31 mouse cellular contexts compared by ENCODE assay signal in genomic region chr19:16992151-16992550, GRCm38 (mm10). TPM values are rescaled to one million over a fixed set of nuclear protein-coding genes. Genes with fewer than 3 reads are reported as not detected.
A peak's percentile ranks its signal among the peaks of the same experiment; 100 is the strongest.
DNase-seq lines count a peak whose midpoint lies in the region; ATAC-seq lines count a peak whose summit lies in the region.
"Had no signal": no experiment of that assay in that cellular context is flagged by ENCODE, and none has a peak within 500 bp of the region (broad histone marks: within the 10 kb centered on the region; RNA-seq: fewer than 3 reads in every experiment).

No protein-coding gene starts in this region.

- no peak for ATAC-seq in megakaryocyte, adult 5-6 weeks (ENCODE audit: poor library complexity, severe bottlenecking)
- peak; percentile 96 for ATAC-seq in liver, embryonic 15.5 days (ENCODE audit: insufficient read depth)
- ATAC-seq: CD4-positive, CD25-positive, alpha-beta regulatory T cell, adult 4 months; inflammation-experienced regulatory T-cells, adult 6 months; lung, postnatal 0 days had no signal

- WGBS in liver, embryonic 15.5 days (ENCODE audit: insufficient replicate concordance), result 12% methylated on average over 4 of the region's 4 CpGs
- WGBS in midbrain, embryonic 10.5 days, result 95% methylated on average over 4 of the region's 4 CpGs

- H3K9me3 ChIP-seq in megakaryocyte, embryonic 14.5 days, result no peaks in the 10 kb centered on the region
- H3K9me3 ChIP-seq in liver, embryonic 15.5 days (replicated peaks), result no peaks in the 10 kb centered on the region
- no peaks in the 10 kb centered on the region for H3K9me3 ChIP-seq in midbrain, embryonic 10.5 days (replicated peaks)
- H3K9me3 ChIP-seq: heart, embryonic 12.5 days; hindbrain, embryonic 10.5 days; hindbrain, embryonic 15.5 days; limb, embryonic 12.5 days; midbrain, embryonic 12.5 days; neural tube, embryonic 12.5 days had no signal

- no peaks in the 10 kb centered on the region for H3K27me3 ChIP-seq in megakaryocyte, embryonic 14.5 days (replicated peaks)
- no peaks in the 10 kb centered on the region for H3K27me3 ChIP-seq in liver, embryonic 15.5 days
- no peaks in the 10 kb centered on the region for H3K27me3 ChIP-seq in midbrain, embryonic 10.5 days (ENCODE audit: low read depth, poor library complexity, severe bottlenecking)
- H3K27me3 ChIP-seq: heart, embryonic 12.5 days; hindbrain, embryonic 15.5 days; limb, embryonic 12.5 days; midbrain, embryonic 12.5 days; neural tube, embryonic 12.5 days had no signal

- H3K4me1 ChIP-seq in megakaryocyte, embryonic 14.5 days, result peaks cover 52% of the 10 kb centered on the region
- peaks cover 24% of the 10 kb centered on the region for H3K4me1 ChIP-seq in liver, embryonic 15.5 days (replicated peaks)
- H3K4me1 ChIP-seq in midbrain, embryonic 10.5 days, result no peaks in the 10 kb centered on the region
- H3K4me1 ChIP-seq: heart, embryonic 12.5 days; hindbrain, embryonic 10.5 days; hindbrain, embryonic 15.5 days; limb, embryonic 12.5 days; midbrain, embryonic 12.5 days; neural tube, embryonic 12.5 days had no signal

- H3K36me3 ChIP-seq in megakaryocyte, embryonic 14.5 days (replicated peaks; ENCODE audit: low read length), result peaks cover 14% of the 10 kb centered on the region
- no peaks in the 10 kb centered on the region for H3K36me3 ChIP-seq in liver, embryonic 15.5 days (replicated peaks)
- no peaks in the 10 kb centered on the region for H3K36me3 ChIP-seq in midbrain, embryonic 10.5 days
- H3K36me3 ChIP-seq: heart, embryonic 12.5 days; hindbrain, embryonic 10.5 days; hindbrain, embryonic 15.5 days; limb, embryonic 12.5 days; midbrain, embryonic 12.5 days; neural tube, embryonic 12.5 days had no signal

- peak overlapping the region; percentile 23 for H3K4me3 ChIP-seq in megakaryocyte, embryonic 14.5 days (replicated peaks)
- H3K4me3 ChIP-seq in liver, embryonic 15.5 days (replicated peaks), result no peak overlapping the region
- H3K4me3 ChIP-seq in midbrain, embryonic 10.5 days, result no peak overlapping the region
- H3K4me3 ChIP-seq: erythroblast, embryonic 14.5 days; heart, embryonic 12.5 days; hindbrain, embryonic 10.5 days; hindbrain, embryonic 15.5 days; left cerebral cortex, adult 2 months; limb, embryonic 12.5 days; midbrain, embryonic 12.5 days; myocyte; neural tube, embryonic 12.5 days had no signal

- peak overlapping the region; percentile 54 for H3K27ac ChIP-seq in liver, embryonic 15.5 days (replicated peaks)
- no peak overlapping the region for H3K27ac ChIP-seq in midbrain, embryonic 10.5 days (replicated peaks)
- H3K27ac ChIP-seq: hindbrain, embryonic 10.5 days; hindbrain, embryonic 15.5 days; left cerebral cortex, adult 2 months; limb, embryonic 12.5 days; midbrain, embryonic 12.5 days; neural tube, embryonic 12.5 days had no signal

- peak overlapping the region; percentile 13; the same call in 1 of the 2 replicates for H3K4me2 ChIP-seq in liver, embryonic 15.5 days
- H3K4me2 ChIP-seq: heart, embryonic 12.5 days; hindbrain, embryonic 15.5 days; limb, embryonic 12.5 days; midbrain, embryonic 12.5 days; neural tube, embryonic 12.5 days had no signal

- DNase-seq in liver, result peak; percentile 20
- no peak for DNase-seq in midbrain, embryonic 10.5 days (ENCODE audit: low spot score)
- no peak for DNase-seq in cerebellum, adult 11-12 months
- no peak for DNase-seq in ovary, adult 18-20 months (ENCODE audit: low spot score)
- no peak for DNase-seq in cerebellum, adult 18-20 months
- DNase-seq: adrenal gland, postnatal 25 days; cerebellum, adult 9-11 months; gastrocnemius, postnatal 14 days; heart, postnatal 10 days; kidney, adult 11 months; kidney, postnatal 14 days; lung, adult 18-20 months; lung, postnatal 4 days; retina, postnatal 1 day; right cerebral cortex, postnatal 14 days; thymus, postnatal 14 days had no signal

- no peak overlapping the region for H3K9ac ChIP-seq in liver, embryonic 15.5 days
- H3K9ac ChIP-seq: heart, embryonic 12.5 days; hindbrain, embryonic 15.5 days; limb, embryonic 12.5 days; midbrain, embryonic 12.5 days; neural tube, embryonic 12.5 days had no signal

RNA-seq across cellular contexts. Expression of gene Prune2, which starts 36.2 kb away (rescaled TPM):
- 0.47 and 1.2 TPM in 2 replicates for polyA plus RNA-seq in megakaryocyte, embryonic 14.5 days (2012; ENCODE audit: insufficient read depth, low replicate concordance)
- 1.6 and 3.2 TPM in 2 replicates for total RNA-seq in megakaryocyte, adult 5-6 weeks (2015)
- total RNA-seq in megakaryocyte, adult 5-6 weeks (2017), result 2.0 and 3.4 TPM in 2 replicates
- polyA plus RNA-seq in liver, embryonic 15.5 days (2015; fragmentation: Nextera tagmentation; extraction: Ambion mirVana), result 0.36 and 0.50 TPM in 2 replicates
- 1.2 and 1.8 TPM in 2 replicates for polyA plus RNA-seq in midbrain, embryonic 10.5 days (2016; fragmentation: Nextera tagmentation; extraction: Ambion mirVana)
- polyA plus RNA-seq: erythroblast, embryonic 14.5 days had no signal
